Mouse (Mus musculus) myocyte (in vitro differentiated cells): Measurements from ENCODE around the gene Suz12. TPM values are rescaled to one million over a fixed set of nuclear protein-coding genes. Genes with fewer than 3 reads are reported as not detected.

Source experiments
- H3K27me3 ChIP-seq: one replicate; pipeline ENCODE4 v1.6.1; 2011; ENCODE audit not compliant: control insufficient read depth, insufficient read depth, insufficient read length
- H3K36me3 ChIP-seq: one replicate; pipeline ENCODE4 v1.6.1; 2011; ENCODE audit not compliant: control insufficient read depth, insufficient read depth
- H3K4me2 ChIP-seq: one replicate; pipeline ENCODE4 v1.6.1; 2011; ENCODE audit warnings: low read depth, control low read depth
- H3K4me3 ChIP-seq: one replicate; pipeline ENCODE4 v1.5.1; 2011; ENCODE audit warnings: mild to moderate bottlenecking, control low read depth, moderate library complexity
- H3K79me2 ChIP-seq: one replicate; pipeline ENCODE4 v1.6.1; 2011; ENCODE audit not compliant: control insufficient read depth, insufficient read depth
- H3ac ChIP-seq: one replicate; pipeline ENCODE4 v1.6.1; 2011; ENCODE audit not compliant: control insufficient read depth, insufficient read length
- MAX ChIP-seq: IDR thresholded peaks from one replicate; pipeline ENCODE4 v1.6.1; 2011; ENCODE audit warnings: low read depth, mild to moderate bottlenecking, control low read depth
- MYOG ChIP-seq, 3 experiments: IDR thresholded peaks; one replicate each; pipeline ENCODE4 v1.6.1; 2011; ENCODE audit warnings: control low read depth in 2 of 3, low read depth in 2 of 3, mild to moderate bottlenecking in 2 of 3; ENCODE audit not compliant: insufficient read length in 2 of 3, control insufficient read depth in 1 of 3, insufficient read depth in 1 of 3
- POLR2AphosphoS2 ChIP-seq: IDR thresholded peaks from one replicate; pipeline ENCODE4 v1.6.1; 2011; ENCODE audit warnings: low read depth, control low read depth; ENCODE audit not compliant: insufficient read length
- SRF ChIP-seq: IDR thresholded peaks from one replicate; pipeline ENCODE4 v1.6.1; 2011; ENCODE audit warnings: low read depth; ENCODE audit not compliant: control insufficient read depth, insufficient read length
- TCF12 ChIP-seq: IDR thresholded peaks from one replicate; pipeline ENCODE4 v1.6.1; 2011; ENCODE audit warnings: mild to moderate bottlenecking, control low read depth; ENCODE audit not compliant: poor library complexity, insufficient read depth, severe bottlenecking
- TCF3 ChIP-seq: IDR thresholded peaks from one replicate; pipeline ENCODE4 v1.6.1; 2011; ENCODE audit warnings: low read depth, control low read depth; ENCODE audit not compliant: insufficient read length
- USF1 ChIP-seq: IDR thresholded peaks from one replicate; pipeline ENCODE4 v1.6.1; 2011; ENCODE audit warnings: low read depth, mild to moderate bottlenecking, control low read depth, moderate library complexity
- polyA plus RNA-seq: library from polyadenylated mRNA; unstranded; fragments of >200 nt; fragmentation: generic; extraction: Trizol; gene quantifications from one replicate; pipeline ENCODE4 v1.2.1, GENCODE M21; 2012; ENCODE audit warnings: missing spikeins

Gene Suz12
- polyA plus RNA-seq, 1 experiment: 8.3 TPM

DNA sequence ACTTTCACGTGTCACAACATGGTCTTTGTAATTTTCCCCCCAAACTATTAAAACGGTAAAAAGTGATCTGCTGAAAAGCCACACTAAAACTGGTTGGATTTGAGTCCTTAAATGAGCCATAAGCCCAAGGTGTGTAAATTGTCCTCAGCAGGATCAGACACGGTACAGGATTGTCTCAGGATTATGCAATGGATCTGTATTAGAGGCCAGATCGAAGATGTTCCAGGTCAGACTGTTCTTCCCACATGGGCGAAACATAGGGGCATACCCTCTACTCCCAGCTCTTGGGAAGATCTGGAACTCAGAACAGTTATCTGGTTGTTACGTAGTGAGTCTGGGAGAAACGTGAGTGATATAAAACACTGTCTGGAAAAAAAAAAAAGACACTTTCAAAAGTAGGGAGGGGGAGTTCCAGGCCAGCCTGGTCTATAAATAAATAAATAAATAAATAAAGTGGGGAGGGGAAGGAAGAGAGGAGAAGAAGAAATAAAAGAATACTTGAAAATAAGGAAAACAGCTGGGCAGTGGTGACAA, 88.9 kb downstream of the Suz12 start:
- Histone ChIP-seq H3K27me3 (no peaks in the 10 kb centered on the region), H3K79me2 (peaks cover 8% of the 10 kb centered on the region), H3K4me3 (no peak overlapping the region), H3K36me3 (no peaks in the 10 kb centered on the region), H3ac (no peak overlapping the region), H3K4me2 (no peak overlapping the region)
- TF ChIP-seq MYOG (IDR thresholded peaks at IDR 0.05; ENCODE audit: control insufficient read depth in 1 of 3, insufficient read depth in 1 of 3, insufficient read length in 2 of 3, low read depth in 2 of 3) (no peak), TCF3 (no peak), POLR2AphosphoS2 (no peak), SRF (no peak), MAX (no peak), TCF12 (no peak), USF1 (no peak)

Other genes with a start within 250 kb of the Suz12 start
- gene Utp6, start 30.7 kb upstream of the Suz12 start, polyA plus RNA-seq: 17.5 TPM
- gene Crlf3, start 87.9 kb downstream of the Suz12 start, polyA plus RNA-seq: 12.6 TPM
- gene Atad5, start 96.3 kb downstream of the Suz12 start, polyA plus RNA-seq: 0.58 TPM
- 13.0 TPM for gene Tefm, start 149.1 kb downstream of the Suz12 start, polyA plus RNA-seq
- 0.05 TPM for gene Adap2, start 161.0 kb downstream of the Suz12 start, polyA plus RNA-seq
- 5.1 TPM for gene Rnf135, start 190.7 kb downstream of the Suz12 start, polyA plus RNA-seq
- gene Rhot1, start 215.9 kb downstream of the Suz12 start, polyA plus RNA-seq: 24.9 TPM